Mouse (Mus musculus) c-Kit-negative CD71-positive TER-119-positive erythroid progenitor cells, embryonic 14.5 days (primary cell): ENCODE data around the gene Calr.

Experiments
- DNase-seq: peaks from one replicate; pipeline ENCODE4 v3.0.0-alpha.2; 2013; ENCODE audit warnings: low read depth, low spot score

Gene Calr

DNA sequence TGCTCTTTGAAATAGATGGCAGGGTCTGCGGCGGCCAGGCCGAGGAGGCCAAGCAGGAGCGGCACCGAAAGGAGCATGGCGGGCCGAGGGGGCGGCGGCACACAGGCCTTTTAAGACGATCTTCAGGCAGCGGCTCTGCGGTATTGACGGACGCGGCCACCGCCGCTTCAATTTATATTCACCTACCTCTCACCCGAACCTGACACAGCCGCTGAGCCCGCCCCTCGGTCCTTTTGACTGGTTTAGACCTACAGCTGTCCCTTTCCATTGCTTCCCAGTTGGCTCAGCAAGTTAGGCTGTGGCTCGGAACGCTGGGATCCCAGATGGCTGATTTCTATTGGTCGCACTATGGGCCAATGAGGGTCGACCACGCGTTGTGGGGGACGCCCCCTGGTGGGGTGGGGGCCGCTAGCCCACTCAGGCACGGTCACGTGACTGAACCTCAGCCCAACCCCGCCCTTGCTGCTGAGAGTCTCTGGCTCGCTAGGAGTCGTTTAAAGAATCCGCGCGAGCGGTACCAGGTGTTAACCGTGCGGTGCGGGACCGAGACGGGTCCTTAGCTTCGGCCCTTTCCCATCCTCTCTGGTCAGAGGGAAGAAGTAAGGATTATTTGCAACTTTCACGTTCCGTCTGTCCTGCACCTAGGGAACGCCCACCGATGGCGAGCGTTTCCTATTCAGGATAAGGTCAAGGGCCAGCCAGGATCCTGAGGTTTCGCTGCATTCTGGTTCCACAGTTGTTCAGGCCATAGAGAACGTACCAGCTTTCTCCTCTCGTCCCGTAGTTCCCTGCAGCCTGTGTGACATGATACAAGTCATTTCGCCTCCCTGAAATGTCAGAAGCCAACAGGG lies at the start of gene Calr:
Gene Calr, minus strand, starts transcription at position 213 of the 851 bp plus-strand sequence.
- peak; percentile 98 for DNase-seq

GRCm38 (mm10) chr8:84895963-84896362 lies 49.2 kb upstream of the Calr start:
- DNase-seq, result no peak

GRCm38 (mm10) chr8:84893709-84894134 lies 47.0 kb upstream of the Calr start, which contains the start of gene Gcdh:
Gene Gcdh, minus strand, starts transcription at chr8:84893921.
- peak; percentile 95 for DNase-seq

DNA sequence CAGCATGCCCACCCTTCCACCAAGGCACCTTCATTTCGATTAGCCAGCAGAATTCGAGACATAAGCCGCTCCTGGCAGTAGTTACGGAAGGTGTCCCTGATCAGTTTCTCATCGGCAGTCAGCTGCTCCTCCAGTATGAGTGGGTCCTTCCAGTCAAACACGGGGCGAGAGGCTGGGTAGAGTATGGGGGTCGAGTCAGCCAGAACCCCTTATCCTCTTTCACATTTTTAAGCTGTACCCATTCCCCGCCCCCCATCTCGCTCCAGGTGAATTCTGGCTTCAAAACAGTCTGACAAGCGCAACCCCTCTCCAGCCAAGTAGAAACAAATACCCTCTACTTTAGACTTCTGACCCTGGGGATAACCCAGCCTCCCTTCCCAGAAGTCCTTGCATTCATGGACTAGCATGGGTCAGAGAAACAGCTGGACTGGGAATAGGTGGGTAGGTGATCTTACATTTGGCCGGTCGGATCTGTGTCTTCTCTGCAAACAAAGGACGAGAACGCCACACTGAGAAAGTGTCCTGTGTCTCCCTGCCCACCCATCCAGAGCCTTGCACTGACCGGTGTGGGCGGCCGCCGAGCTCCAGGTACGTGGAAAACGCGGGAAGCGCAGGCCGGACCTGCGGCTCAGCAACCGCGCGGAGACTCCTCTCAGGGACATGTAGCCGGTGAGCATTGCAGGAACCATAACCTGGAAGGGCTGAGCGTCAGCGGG lies 46.4 kb upstream of the Calr start:
- no peak for DNase-seq

DNA sequence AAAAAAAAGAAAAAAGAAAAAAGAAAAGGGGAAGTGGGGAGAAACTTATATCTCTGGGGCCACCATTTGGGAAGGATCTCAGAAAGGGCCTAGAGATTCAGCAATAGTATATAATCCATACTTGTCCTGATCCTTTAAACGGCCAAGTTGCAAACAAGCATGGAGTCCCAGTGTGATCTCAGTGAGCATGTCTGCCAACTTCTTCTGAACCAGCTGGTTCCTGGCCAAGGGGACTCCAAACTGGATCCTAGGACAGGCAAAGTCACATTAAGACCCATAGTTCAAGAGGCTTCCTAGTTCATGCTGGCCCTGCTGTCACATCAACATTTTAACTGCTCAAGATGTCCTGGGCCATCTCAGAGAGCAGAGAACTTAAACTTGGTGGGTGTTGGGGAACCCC lies 42.4 kb upstream of the Calr start:
- DNase-seq, result no peak

DNA sequence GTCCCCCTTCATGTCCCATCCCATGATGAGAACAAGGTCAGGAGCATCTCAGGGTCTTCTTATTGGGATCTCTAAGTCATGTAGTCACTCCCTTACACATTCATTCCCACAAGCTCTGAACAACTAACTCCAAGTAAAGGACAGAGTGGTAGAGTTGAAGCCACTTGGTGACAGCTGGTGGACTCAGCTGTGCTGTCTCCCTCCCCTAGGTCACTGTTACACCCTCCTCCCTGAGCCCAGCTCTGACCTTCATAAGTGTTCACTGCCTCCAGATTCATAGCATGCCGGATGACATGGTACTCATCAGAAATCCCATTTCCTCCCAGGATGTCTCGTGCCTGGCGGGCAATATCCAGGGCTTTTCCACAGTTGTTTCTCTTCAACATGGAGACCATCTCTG lies 41.5 kb upstream of the Calr start:
- no peak for DNase-seq

- no peak for DNase-seq
Observed at GRCm38 (mm10) chr8:84884728-84885127, 38.0 kb upstream of the Calr start.

- no peak for DNase-seq
Observed at GRCm38 (mm10) chr8:84878915-84879314, 32.2 kb upstream of the Calr start.

DNA sequence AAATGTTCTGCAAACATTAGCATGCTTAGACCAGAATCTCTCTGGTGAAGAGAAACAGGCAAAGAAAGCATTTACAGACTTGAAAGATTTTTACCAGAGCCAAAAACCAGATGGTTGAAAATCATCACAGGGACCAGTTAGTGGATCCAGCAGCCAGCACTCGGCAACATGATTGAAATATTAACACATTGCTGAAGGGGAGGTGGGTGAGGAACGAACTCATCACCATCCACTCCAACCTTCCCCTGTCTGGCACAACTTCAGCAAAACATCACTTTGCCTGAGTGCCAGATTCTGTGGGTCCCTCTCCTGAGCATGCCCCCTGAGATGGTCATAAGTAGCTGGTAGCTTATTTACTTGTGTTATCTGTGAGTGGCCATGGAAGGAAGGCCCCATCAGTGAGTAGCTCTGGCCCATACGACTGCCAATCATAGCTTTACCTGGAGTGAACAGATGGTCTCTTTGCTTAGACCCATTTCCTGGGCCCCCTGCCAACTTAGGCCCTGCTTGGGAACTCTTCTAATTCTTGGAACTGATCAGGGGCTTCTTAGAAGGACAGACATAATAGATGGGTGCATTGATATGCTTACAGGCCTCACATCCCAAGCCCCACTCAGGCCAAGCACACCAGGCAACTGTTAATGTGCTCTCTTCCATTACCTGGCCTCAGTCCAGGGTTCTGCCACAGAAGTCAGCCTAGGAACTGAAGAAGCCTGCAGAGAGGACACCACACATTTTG lies 30.7 kb upstream of the Calr start:
- no peak for DNase-seq

DNA sequence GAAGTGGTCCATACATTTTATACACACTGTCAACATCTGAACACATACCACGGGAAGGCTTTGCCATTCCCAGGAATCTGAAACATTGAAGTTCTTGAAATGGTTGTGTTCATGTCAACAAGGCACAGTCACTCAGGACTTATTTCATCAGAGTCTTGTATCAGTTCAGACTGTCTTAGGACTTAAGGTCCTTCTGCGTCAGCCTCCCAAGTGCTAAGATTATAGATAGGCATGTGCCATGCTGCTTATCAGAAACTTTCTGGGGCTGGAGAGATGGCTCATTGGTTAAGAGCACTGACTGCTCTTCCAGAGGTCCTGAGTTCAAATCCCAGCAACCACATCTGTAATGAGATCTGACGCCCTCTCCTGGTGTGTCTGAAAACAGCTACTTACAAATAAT lies 27.6 kb upstream of the Calr start:
- no peak for DNase-seq

DNA sequence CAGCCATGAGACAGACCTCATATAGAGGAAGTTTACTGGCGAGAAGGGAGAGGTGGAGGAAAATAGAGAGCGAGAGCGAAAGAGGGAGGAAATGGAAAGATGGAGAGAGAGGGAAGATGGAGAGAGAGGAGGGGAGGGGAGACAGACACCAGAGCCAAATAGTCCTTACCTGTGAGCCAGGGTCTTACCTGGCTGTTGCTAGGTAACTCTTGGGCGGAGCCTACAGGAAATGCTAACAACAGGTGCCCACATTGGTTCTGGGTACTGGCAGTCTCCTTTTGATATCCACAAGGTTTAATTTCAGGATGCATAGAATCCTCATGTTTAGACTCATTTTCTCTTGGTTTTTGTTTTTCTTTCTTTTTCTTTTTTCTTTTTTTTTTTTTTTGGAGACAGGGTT lies 26.3 kb upstream of the Calr start:
- no peak for DNase-seq

GRCm38 (mm10) chr8:84872309-84872965 lies 25.7 kb upstream of the Calr start:
- DNase-seq, result no peak

GRCm38 (mm10) chr8:84871376-84872308 lies 24.9 kb upstream of the Calr start, which contains the start of gene Syce2:
Gene Syce2, plus strand, starts transcription at chr8:84872111.
- peak; percentile 68 for DNase-seq

GRCm38 (mm10) chr8:84856864-84857441 lies 10.2 kb upstream of the Calr start, which contains the start of gene Farsa:
Gene Farsa, plus strand, starts transcription at chr8:84856989.
- peak; percentile 90 for DNase-seq

GRCm38 (mm10) chr8:84856434-84856833 lies 9.7 kb upstream of the Calr start:
- no peak for DNase-seq

DNA sequence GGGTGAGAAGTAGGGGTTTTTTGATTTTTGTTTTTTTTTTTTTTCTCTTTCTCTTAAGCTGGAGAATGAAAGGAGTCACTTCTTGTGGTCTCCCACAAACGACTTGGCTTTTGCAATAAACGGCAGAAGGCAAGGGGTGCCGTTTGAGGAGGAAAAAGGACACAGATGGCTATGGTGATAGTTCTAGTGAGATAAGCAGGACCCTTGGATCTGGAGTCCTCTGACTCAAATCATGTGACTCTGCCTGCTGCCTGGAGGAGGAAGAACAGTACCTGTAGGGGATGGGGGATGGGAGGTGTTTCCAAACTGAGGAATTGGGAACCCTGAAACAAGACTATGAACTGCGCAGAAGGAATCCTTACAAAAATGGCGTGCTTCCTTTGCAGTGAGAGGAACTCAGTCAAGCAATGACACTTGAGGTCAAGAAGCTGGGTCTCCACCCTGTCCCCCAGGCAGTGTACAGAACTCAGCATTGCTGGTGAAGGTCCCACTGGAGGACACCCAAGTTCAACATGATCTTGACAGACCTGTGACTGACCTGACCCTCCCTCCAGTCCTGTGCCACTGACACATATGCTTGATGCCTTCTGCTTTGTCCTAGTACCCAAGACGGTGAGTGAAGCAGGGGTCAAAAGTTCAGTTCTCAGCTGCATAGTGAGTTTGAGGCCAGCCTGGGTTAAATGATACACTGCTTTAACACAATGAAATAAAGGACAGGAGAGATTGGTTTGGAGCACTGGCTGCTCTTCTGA lies 1.1 kb upstream of the Calr start:
- no peak for DNase-seq

DNA sequence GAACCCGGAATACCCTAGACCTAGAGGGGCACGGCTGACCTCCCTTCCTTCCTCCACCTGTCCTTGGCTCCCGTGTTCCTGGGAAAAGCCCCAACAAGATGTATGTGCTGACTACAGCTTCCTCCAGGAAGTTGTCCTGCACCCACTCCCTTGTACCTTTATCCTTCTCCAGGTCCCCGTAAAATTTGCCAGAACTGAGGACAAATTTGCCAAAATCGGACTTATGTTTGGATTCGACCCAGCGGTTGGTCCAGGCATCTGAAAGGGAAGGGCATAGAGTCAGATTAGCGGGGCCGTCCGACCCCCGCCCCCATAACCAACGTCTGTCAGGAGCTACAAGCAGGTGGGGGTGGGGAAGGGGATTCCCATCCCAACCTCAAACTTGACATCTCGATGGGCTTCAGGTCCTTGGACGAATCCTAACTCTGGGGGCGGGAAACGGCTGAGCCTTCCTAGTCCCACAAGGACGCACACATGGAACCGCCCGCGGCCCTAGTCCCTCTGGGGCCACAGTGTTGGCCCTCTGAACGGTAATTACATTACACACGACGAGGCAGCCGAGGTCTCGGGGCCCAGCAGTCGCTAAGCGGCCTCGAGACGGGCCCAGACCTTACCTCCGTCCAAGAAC lies 526 bp downstream of the Calr start:
- DNase-seq, result no peak

DNA sequence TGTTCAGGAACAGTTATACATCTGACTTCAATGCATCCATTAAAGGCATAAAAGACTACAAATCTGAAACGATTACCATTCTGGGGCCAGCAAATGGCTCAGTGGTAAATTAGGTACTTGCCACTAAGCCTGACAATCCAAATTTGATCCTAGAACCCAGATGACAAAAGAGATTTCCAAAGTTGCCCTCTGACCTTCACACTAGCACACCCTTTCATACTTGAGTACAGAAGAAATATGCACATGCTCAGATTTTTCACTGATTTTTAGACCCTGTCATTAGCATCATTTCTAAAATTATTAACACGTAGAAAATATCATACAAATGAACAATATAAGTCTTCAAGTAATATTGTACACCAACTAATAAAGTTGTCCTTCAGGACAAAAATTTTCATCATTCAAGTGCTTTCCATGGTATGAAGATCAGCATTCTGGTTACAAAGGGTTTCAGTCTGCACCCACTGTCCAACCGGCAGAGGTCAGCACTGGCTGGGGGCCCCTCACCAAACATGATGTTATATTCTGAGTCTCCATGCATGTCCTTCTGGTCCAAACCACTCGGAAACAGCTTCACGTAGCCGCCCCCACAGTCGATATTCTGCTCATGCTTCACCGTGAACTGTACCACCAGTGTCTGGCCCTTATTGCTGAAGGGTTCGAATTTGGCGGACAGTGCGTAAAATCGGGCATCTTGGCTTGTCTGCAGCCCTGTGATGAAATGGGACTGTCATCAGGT lies 1.2 kb downstream of the Calr start:
- DNase-seq, result no peak
